Mouse (Mus musculus): ENCODE measurements around the gene Pgpep1. TPM values are rescaled to one million over a fixed set of nuclear protein-coding genes. Genes with fewer than 3 reads are reported as not detected.
A peak's percentile ranks its signal among the peaks of the same experiment; 100 is the strongest.

Gene Pgpep1
- polyA plus RNA-seq, 1 experiment from 2014 or later: 18.9 TPM

DNA sequence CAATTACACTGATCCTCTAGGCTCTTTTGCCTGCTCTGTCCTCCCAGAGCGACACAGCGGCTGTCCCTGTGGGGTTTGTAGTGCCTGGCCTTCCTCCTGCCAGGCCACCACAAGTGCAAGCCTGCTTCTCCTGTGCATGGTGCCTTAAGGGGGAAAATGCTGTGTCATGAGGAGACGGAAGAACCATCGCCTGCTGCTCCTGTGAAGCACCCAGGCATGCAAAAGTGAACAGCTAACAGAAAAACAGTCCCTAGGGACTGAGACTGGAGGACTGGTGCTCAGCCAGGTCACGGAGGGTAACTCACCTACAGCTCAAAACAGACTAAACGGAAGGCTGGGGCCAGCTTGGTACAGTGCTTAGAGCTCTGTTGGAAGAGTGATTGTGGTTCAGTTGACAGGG is 24.7 kb downstream of the Pgpep1 start:
- Histone ChIP-seq H3K9ac (ENCODE audit: low read depth, low read length) (peak overlapping the region; percentile 29), H3K9me3 (replicated peaks; ENCODE audit: control insufficient read depth, low read length) (no peaks in the 10 kb centered on the region), H3K27me3 (ENCODE audit: control insufficient read depth, insufficient read depth, low read depth, low read length) (peaks cover 6% of the 10 kb centered on the region), H3K36me3 (ENCODE audit: control insufficient read depth, insufficient read depth) (no peaks in the 10 kb centered on the region), H3K4me1 (ENCODE audit: control insufficient read depth, low read depth, low read length) (peaks cover 55% of the 10 kb centered on the region), H3K4me3 (ENCODE audit: low read depth, low read length) (no peak overlapping the region), H3K27ac (ENCODE audit: low read length) (peak overlapping the region; percentile 80), H3K4me2 (ENCODE audit: low read depth, low read length) (no peak overlapping the region)
- 22% methylated on average over 6 of the region's 6 CpGs for WGBS (ENCODE audit: insufficient replicate concordance)
- ATAC-seq (ENCODE audit: low read depth): no peak

DNA sequence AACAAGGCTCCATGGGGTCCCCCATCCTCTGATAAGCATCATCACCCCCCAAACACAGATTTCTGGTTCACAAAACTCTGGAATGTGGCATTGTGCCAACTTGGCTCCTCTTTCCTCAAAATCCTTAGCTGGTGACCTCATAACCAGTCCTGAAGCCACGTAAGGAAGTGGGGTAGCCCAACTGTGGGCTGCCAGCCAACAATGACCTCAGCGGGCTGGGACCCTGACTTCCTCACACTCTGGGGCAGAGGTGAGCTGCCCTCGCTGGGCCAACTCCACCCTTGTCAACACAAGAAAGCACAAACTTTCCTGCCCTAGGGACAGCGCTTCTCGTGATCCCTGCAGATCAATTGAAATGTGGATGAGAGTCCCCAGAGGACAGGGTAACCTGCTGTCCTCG is 26.1 kb downstream of the Pgpep1 start:
- H3K27ac ChIP-seq (ENCODE audit: low read length): peak overlapping the region; percentile 80
- 32% methylated on average over 6 of the region's 6 CpGs for WGBS (ENCODE audit: insufficient replicate concordance)
- peaks cover 6% of the 10 kb centered on the region for H3K27me3 ChIP-seq (ENCODE audit: control insufficient read depth, insufficient read depth, low read depth, low read length)
- peak; percentile 28 for ATAC-seq (ENCODE audit: low read depth)
- peak overlapping the region; percentile 26; the same call in 1 of the 2 replicates for H3K9ac ChIP-seq (ENCODE audit: low read depth, low read length)
- H3K4me2 ChIP-seq (ENCODE audit: low read depth, low read length): no peak overlapping the region
- H3K9me3 ChIP-seq (replicated peaks; ENCODE audit: control insufficient read depth, low read length): no peaks in the 10 kb centered on the region
- H3K4me1 ChIP-seq (ENCODE audit: control insufficient read depth, low read depth, low read length): peaks cover 65% of the 10 kb centered on the region
- H3K4me3 ChIP-seq (ENCODE audit: low read depth, low read length): no peak overlapping the region
- H3K36me3 ChIP-seq (ENCODE audit: control insufficient read depth, insufficient read depth): no peaks in the 10 kb centered on the region

GRCm38 (mm10) chr8:70632346-70632892 is 27.8 kb downstream of the Pgpep1 start, which contains the start of gene Gdf15:
Gene Gdf15 (minus strand): TSS chr8:70632456.
- 64% methylated on average over 6 of the region's 6 CpGs for WGBS (ENCODE audit: insufficient replicate concordance)
- Histone ChIP-seq H3K4me3 (ENCODE audit: low read depth, low read length) (peak within 1 kb of the TSS; percentile 72), H3K4me1 (ENCODE audit: control insufficient read depth, low read depth, low read length) (peaks cover 54% of the 10 kb centered on the region), H3K36me3 (ENCODE audit: control insufficient read depth, insufficient read depth) (no peaks in the 10 kb centered on the region), H3K9me3 (replicated peaks; ENCODE audit: control insufficient read depth, low read length) (no peaks in the 10 kb centered on the region), H3K27ac (ENCODE audit: low read length) (peak within 1 kb of the TSS; percentile 88), H3K9ac (ENCODE audit: low read depth, low read length) (peak within 1 kb of the TSS; percentile 57), H3K27me3 (ENCODE audit: control insufficient read depth, insufficient read depth, low read depth, low read length) (peaks cover 6% of the 10 kb centered on the region), H3K4me2 (ENCODE audit: low read depth, low read length) (peak within 1 kb of the TSS; percentile 88)
- ATAC-seq (ENCODE audit: low read depth): peak; percentile 28

DNA sequence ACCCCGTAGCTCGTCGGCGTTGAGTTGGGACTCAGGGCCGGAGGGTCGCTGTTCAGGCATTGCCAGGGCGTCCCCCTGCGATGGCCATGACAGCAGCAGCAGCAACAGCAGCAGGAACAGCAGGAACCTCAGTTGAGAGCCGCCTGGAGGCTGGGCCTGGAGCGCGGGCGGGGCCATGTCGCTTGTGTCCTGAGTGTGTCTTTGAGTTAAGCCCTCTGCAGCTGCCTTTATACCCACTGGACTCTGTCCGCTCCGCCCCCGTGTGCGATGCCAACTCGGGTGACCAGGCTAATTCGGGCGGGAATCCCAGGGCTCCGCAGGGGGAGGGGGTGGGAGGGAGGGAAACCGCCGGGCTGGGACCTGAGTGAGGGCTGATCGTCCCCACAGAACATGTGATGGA is 28.8 kb downstream of the Pgpep1 start:
- Histone ChIP-seq H3K9ac (ENCODE audit: low read depth, low read length) (peak overlapping the region; percentile 57), H3K4me2 (ENCODE audit: low read depth, low read length) (peak overlapping the region; percentile 88), H3K27me3 (ENCODE audit: control insufficient read depth, insufficient read depth, low read depth, low read length) (peaks cover 6% of the 10 kb centered on the region), H3K27ac (ENCODE audit: low read length) (peak overlapping the region; percentile 88), H3K4me3 (ENCODE audit: low read depth, low read length) (peak overlapping the region; percentile 72), H3K9me3 (replicated peaks; ENCODE audit: control insufficient read depth, low read length) (no peaks in the 10 kb centered on the region), H3K4me1 (ENCODE audit: control insufficient read depth, low read depth, low read length) (peaks cover 47% of the 10 kb centered on the region), H3K36me3 (ENCODE audit: control insufficient read depth, insufficient read depth) (no peaks in the 10 kb centered on the region)
- WGBS (ENCODE audit: insufficient replicate concordance): 13% methylated on average over 24 of the region's 24 CpGs
- peak; percentile 23 for ATAC-seq (ENCODE audit: low read depth)

DNA sequence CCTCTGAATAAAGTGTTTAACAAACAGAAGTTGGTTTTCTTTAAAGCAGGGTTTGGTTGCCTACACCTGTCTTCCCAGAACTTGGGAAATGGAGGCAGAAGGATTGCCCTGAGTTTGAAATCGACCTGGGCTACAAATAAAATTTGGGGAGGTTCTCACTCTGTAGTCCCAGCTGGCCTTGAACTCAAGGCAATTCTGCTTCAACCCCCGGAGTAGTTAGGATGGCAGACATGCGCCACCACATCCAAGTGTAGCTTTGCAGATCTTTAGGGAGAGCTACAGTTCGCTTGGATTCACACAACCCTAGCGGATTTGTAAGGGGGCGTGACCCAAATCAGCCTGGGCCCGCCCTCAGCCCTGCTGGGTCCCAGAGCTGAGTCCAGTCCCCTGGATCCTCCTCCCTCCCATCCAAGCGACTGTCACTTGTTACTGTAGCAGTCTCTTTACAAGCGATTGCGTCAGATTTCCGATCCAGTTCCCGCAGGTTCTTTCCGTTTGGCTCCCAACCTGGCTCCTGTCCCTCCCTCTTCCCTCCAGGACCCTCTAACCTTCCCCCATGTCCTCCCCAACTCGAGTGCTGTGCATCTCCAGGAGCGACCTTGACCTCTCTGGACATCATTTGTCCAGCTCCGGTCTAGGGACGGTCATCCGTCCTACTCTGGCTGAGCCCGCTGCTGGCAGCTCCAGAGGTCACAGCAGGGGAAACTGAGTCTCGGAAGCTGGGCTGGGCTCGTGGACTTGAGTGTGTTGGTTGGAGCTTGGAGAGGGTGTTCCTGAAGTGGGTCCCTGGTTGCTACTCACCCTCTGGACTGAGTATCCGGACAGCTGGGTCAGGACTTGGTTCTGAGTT is 29.4 kb downstream of the Pgpep1 start:
- 10% methylated on average over 22 of the region's 22 CpGs for WGBS (ENCODE audit: insufficient replicate concordance)
- Histone ChIP-seq H3K9me3 (replicated peaks; ENCODE audit: control insufficient read depth, low read length) (no peaks in the 10 kb centered on the region), H3K4me2 (ENCODE audit: low read depth, low read length) (peak overlapping the region; percentile 88), H3K4me1 (ENCODE audit: control insufficient read depth, low read depth, low read length) (peaks cover 43% of the 10 kb centered on the region), H3K36me3 (ENCODE audit: control insufficient read depth, insufficient read depth) (no peaks in the 10 kb centered on the region), H3K27me3 (ENCODE audit: control insufficient read depth, insufficient read depth, low read depth, low read length) (peaks cover 6% of the 10 kb centered on the region), H3K9ac (ENCODE audit: low read depth, low read length) (peak overlapping the region; percentile 57), H3K4me3 (ENCODE audit: low read depth, low read length) (peak overlapping the region; percentile 72), H3K27ac (ENCODE audit: low read length) (peak overlapping the region; percentile 88)
- peak; percentile 61 for ATAC-seq (ENCODE audit: low read depth)

- peak; percentile 65 for ATAC-seq (ENCODE audit: low read depth)
- under 1% methylated on average over 60 of the region's 60 CpGs for whole genome bisulfite sequencing (ENCODE audit: insufficient replicate concordance)
- Histone ChIP-seq H3K9me3 (replicated peaks; ENCODE audit: control insufficient read depth, low read length) (no peaks in the 10 kb centered on the region), H3K27ac (ENCODE audit: low read length) (peak overlapping the region; percentile 88), H3K4me1 (ENCODE audit: control insufficient read depth, low read depth, low read length) (peaks cover 34% of the 10 kb centered on the region), H3K4me3 (ENCODE audit: low read depth, low read length) (peak overlapping the region; percentile 72), H3K27me3 (ENCODE audit: control insufficient read depth, insufficient read depth, low read depth, low read length) (peaks cover 6% of the 10 kb centered on the region), H3K9ac (ENCODE audit: low read depth, low read length) (peak overlapping the region; percentile 68), H3K4me2 (ENCODE audit: low read depth, low read length) (peak overlapping the region; percentile 88), H3K36me3 (ENCODE audit: control insufficient read depth, insufficient read depth) (no peaks in the 10 kb centered on the region)
Measured at GRCm38 (mm10) chr8:70629574-70630531, 30.3 kb downstream of the Pgpep1 start.

- Histone ChIP-seq H3K4me2 (ENCODE audit: low read depth, low read length) (peak overlapping the region; percentile 88), H3K27ac (ENCODE audit: low read length) (no peak overlapping the region), H3K4me1 (ENCODE audit: control insufficient read depth, low read depth, low read length) (peaks cover 32% of the 10 kb centered on the region), H3K9me3 (replicated peaks; ENCODE audit: control insufficient read depth, low read length) (no peaks in the 10 kb centered on the region), H3K27me3 (ENCODE audit: control insufficient read depth, insufficient read depth, low read depth, low read length) (peaks cover 6% of the 10 kb centered on the region), H3K36me3 (ENCODE audit: control insufficient read depth, insufficient read depth) (no peaks in the 10 kb centered on the region), H3K4me3 (ENCODE audit: low read depth, low read length) (peak overlapping the region; percentile 72), H3K9ac (ENCODE audit: low read depth, low read length) (peak overlapping the region; percentile 68)
- 58% methylated on average over 7 of the region's 7 CpGs for WGBS (ENCODE audit: insufficient replicate concordance)
- ATAC-seq (ENCODE audit: low read depth): no peak
Measured at GRCm38 (mm10) chr8:70628986-70629490, 31.1 kb downstream of the Pgpep1 start.

GRCm38 (mm10) chr8:70627041-70627440 is 33.1 kb downstream of the Pgpep1 start:
- ATAC-seq (ENCODE audit: low read depth): no peak
- H3K4me1 ChIP-seq (ENCODE audit: control insufficient read depth, low read depth, low read length): peaks cover 46% of the 10 kb centered on the region
- peaks cover 6% of the 10 kb centered on the region for H3K27me3 ChIP-seq (ENCODE audit: control insufficient read depth, insufficient read depth, low read depth, low read length)
- H3K36me3 ChIP-seq (ENCODE audit: control insufficient read depth, insufficient read depth): no peaks in the 10 kb centered on the region
- H3K27ac ChIP-seq (ENCODE audit: low read length): no peak overlapping the region
- no peak overlapping the region for H3K4me3 ChIP-seq (ENCODE audit: low read depth, low read length)
- WGBS (ENCODE audit: insufficient replicate concordance): 70% methylated on average over 5 of the region's 5 CpGs
- no peak overlapping the region for H3K9ac ChIP-seq (ENCODE audit: low read depth, low read length)
- H3K9me3 ChIP-seq (replicated peaks; ENCODE audit: control insufficient read depth, low read length): no peaks in the 10 kb centered on the region
- no peak overlapping the region for H3K4me2 ChIP-seq (ENCODE audit: low read depth, low read length)

Measured in liver, embryonic 16.5 days (tissue).